8 mouse cellular contexts compared by ENCODE assay signal in genomic region chr13:30259912-30260560, GRCm38 (mm10).
DNase-seq lines count a peak whose midpoint lies in the region; ATAC-seq and TF ChIP-seq lines count a peak whose summit lies in the region.

No protein-coding gene starts in this region.

- no peaks in the 10 kb centered on the region for H3K36me3 ChIP-seq in G1E (replicated peaks)
- H3K36me3 ChIP-seq in forebrain, embryonic 10.5 days (replicated peaks), result no peaks in the 10 kb centered on the region
- H3K36me3 ChIP-seq in lung, embryonic 15.5 days, result no peaks in the 10 kb centered on the region

- no peak for ATAC-seq in G1E (ENCODE audit: extremely low read depth, insufficient number of reproducible peaks, low FRiP score, poor library complexity, severe bottlenecking)
- peak; percentile 73 for ATAC-seq in lung, embryonic 15.5 days (ENCODE audit: borderline replicate concordance, extremely low read depth, low FRiP score, low TSS enrichment)

- H3K27ac ChIP-seq in forebrain, embryonic 10.5 days, result no peak overlapping the region
- H3K27ac ChIP-seq in lung, embryonic 15.5 days, result no peak overlapping the region

- 16% methylated on average over 8 of the region's 8 CpGs for WGBS in forebrain, embryonic 10.5 days
- WGBS in lung, embryonic 15.5 days, result 10% methylated on average over 8 of the region's 8 CpGs

- intact Hi-C loops in heart, postnatal 25 days (cut with DNase I), result loop anchor here (2.0 to 5.0 kb wide), 2 partner anchors 167 to 403 kb away; partner anchors contain the start of gene Cdkal1

- no peaks in the 10 kb centered on the region for H3K4me1 ChIP-seq in G1E (ENCODE audit: insufficient read depth, low read depth, low read length)
- H3K4me1 ChIP-seq in forebrain, embryonic 10.5 days, result no peaks in the 10 kb centered on the region; the same call in 1 of the 2 replicates
- H3K4me1 ChIP-seq in lung, embryonic 15.5 days, result 0 out of 2 replicates have a peak, but pooled peaks cover 4% of the 10 kb centered on the region

- H3K4me2 ChIP-seq in lung, embryonic 15.5 days, result no peak overlapping the region

- H3K27me3 ChIP-seq in G1E (ENCODE audit: insufficient read depth, low read length), result no peaks in the 10 kb centered on the region; the same call in 1 of the 2 replicates
- no peaks in the 10 kb centered on the region for H3K27me3 ChIP-seq in forebrain, embryonic 10.5 days (ENCODE audit: poor library complexity, severe bottlenecking)
- H3K27me3 ChIP-seq in lung, embryonic 15.5 days, result no peaks in the 10 kb centered on the region

- no peak overlapping the region for H3K4me3 ChIP-seq in G1E (ENCODE audit: low read depth, low read length)
- no peak overlapping the region for H3K4me3 ChIP-seq in forebrain, embryonic 10.5 days
- H3K4me3 ChIP-seq in lung, embryonic 15.5 days, result no peak overlapping the region

- no peak overlapping the region for H3K9ac ChIP-seq in lung, embryonic 15.5 days

- H3K9me3 ChIP-seq in G1E (replicated peaks), result no peaks in the 10 kb centered on the region
- H3K9me3 ChIP-seq in forebrain, embryonic 10.5 days, result no peaks in the 10 kb centered on the region
- H3K9me3 ChIP-seq in lung, embryonic 15.5 days, result no peaks in the 10 kb centered on the region

- DNase-seq in G1E (ENCODE audit: low spot score), result peak; percentile 25
- peak; percentile 20 for DNase-seq in c-Kit-negative CD71-positive TER-119-positive erythroid progenitor cells, embryonic 14.5 days (ENCODE audit: low read depth, low spot score)
- peak; percentile 70 for DNase-seq in forebrain, embryonic 10.5 days (ENCODE audit: extremely low spot score, low spot score)
- peak; percentile 35 for DNase-seq in heart, postnatal 25 days (ENCODE audit: low spot score)
- peak; percentile 83 for DNase-seq in layer of hippocampus, adult 11-12 months (ENCODE audit: low spot score)
- DNase-seq in ovary, postnatal 36 days (ENCODE audit: low spot score), result peak; percentile 56
- DNase-seq in thymus, postnatal 14 days, result peak; percentile 77

- peak; percentile 76 for TF ChIP-seq CTCF in G1E (IDR thresholded peaks at IDR 0.05; ENCODE audit: low read depth, low read length)

Comparison
In these comparisons a context has a peak if more than half of its experiments do, and no peak if none do; other contexts are left out.
1. DNase-seq: peak in every context shown above with its lines; median percentile 83 in layer of hippocampus, adult 11-12 months; 77 in thymus, postnatal 14 days; 70 in forebrain, embryonic 10.5 days; 56 in ovary, postnatal 36 days; 35 in heart, postnatal 25 days; 25 in G1E; 20 in c-Kit-negative CD71-positive TER-119-positive erythroid progenitor cells, embryonic 14.5 days.